Mouse (Mus musculus) granulocyte monocyte progenitor cell, adult 5-6 weeks (primary cell): ENCODE results near the gene Gm3488. TPM values are rescaled to one million over a fixed set of nuclear protein-coding genes. Genes with fewer than 3 reads are reported as not detected.
"Not testable (repeated sequence)": the region's sequence is repeated elsewhere in the genome, so short reads cannot be mapped to it uniquely, and the experiment has no call there.

ENCODE experiments used
- ATAC-seq: replicated peaks from 2 replicates; pipeline ENCODE4 v1.8.0; 2016; ENCODE audit warnings: mild to moderate bottlenecking, moderate TSS enrichment, inconsistent platforms; ENCODE audit not compliant: poor library complexity, severe bottlenecking
- total RNA-seq, 2 experiments: library from RNA; stranded (forward) in 1 of 2; stranded (reverse) in 1 of 2; fragments of 200-712, 200-1000 nt in 1 of 2; fragments of >200 nt in 1 of 2; fragmentation: Nextera tagmentation in 1 of 2; gene quantifications; 2 replicates each; pipeline ENCODE4 v1.2.3; 2014 to 2017

The Gm3488 gene
- total RNA-seq (2014; fragmentation: Nextera tagmentation) (0.37 TPM in 1 of 2 replicates, not detected in the other), total RNA-seq (2017) (not detected in 2 replicates)

DNA sequence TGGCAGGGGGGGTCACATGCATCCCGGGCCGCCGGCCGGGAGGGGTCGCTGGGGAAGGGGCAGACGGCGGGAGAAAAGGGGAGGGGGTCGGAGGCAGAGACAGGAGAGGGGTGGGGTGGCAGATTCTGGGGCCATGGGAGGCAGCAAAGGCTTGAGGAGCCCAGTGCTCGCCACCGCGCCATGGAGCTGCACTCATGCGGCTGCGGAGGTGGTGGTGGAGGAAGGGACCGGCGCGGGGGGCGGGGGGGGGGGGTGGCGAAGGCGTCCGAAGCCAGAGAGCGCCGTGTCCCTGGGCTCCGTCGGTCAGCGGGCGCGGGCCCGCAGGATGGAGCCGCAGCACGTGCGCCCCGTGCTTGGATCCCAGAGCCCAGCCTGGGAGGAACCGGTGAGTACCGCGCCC lies at the start of gene Gm3488:
Gene Gm3488 (plus strand): TSS at position 301 of the 400 bp plus-strand sequence.
- ATAC-seq = not testable (repeated sequence)

GRCm38 (mm10) chr14:5455367-5455766 lies 46.1 kb upstream of the Gm3488 start, which contains the start of gene Gm3194:
Gene Gm3194 (minus strand): TSS chr14:5455467.
- ATAC-seq = not testable (repeated sequence)

DNA sequence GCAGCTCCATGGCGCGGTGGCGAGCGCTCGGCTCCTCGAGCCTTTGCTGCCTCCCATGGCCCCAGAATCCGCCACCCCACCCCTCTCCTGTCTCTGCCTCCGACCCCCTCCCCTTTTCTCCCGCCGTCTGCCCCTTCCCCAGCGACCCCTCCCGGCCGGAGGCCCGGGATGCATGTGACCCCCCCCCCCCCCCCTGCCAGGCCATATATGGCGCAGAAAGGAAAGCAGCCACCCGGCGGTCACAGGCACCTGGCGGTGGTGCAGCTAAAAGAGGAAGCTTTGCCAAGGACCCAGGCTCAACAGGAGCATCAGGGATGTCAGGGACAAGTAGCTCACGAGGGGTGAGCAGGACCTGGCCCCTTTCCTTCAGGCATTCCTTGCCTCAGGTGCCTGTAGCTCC lies 41.0 kb upstream of the Gm3488 start:
- ATAC-seq = not testable (repeated sequence)

- ATAC-seq = not testable (repeated sequence)
Measured at GRCm38 (mm10) chr14:5477730-5478129, 23.7 kb upstream of the Gm3488 start, which contains the start of gene Gm8246. Gene Gm8246 (minus strand): TSS chr14:5477830.

DNA sequence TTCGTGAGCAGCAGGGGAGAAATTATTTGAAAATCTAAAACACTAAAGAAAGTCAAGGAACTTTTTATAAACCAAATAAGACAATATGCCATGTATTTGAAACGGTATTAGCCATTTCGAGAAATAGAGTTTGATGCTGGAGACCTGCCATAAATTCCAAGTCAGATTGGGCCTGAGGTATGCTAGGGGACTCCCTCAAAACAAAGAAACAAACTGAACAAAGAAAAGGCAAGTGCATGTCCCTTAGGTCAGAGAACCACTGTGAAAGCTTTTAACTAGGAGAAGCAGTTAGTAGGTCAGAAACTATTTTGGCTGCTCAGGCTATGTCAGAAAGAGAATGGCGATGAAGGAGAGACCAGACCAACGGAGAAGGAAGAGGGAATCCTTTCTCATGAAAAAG lies 17.6 kb upstream of the Gm3488 start, which contains the start of gene Gm3187:
Gene Gm3187 (plus strand): TSS at position 301 of the 400 bp plus-strand sequence.
- ATAC-seq = not testable (repeated sequence)

DNA sequence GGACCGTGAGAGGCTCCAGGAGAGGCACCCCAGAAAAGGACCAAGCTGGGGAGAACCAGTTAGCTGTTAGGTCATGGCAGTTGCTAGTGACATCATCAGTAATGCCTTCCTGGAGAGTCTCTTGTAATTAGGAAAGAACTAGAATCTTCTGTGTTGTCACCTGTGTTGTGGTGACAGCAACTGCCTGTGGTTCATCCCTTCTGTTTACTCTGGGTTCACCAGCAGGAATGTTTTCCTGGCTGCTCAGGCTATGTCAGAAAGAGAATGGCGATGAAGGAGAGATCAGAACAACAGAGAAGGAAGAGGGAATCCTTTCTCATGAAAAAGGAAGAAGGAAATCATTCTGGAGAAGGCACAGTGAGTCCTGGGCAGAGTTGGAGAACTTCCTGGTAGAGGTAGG lies 36.7 kb downstream of the Gm3488 start, which contains the start of gene Gm3532:
Gene Gm3532 (plus strand): TSS at position 301 of the 400 bp plus-strand sequence.
- ATAC-seq = not testable (repeated sequence)

Other genes starting within 250 kb of the Gm3488 start
- not detected in 2 replicates for gene Gm3526, start 241.1 kb upstream of the Gm3488 start, total RNA-seq (2014; fragmentation: Nextera tagmentation)
- gene Gm3526, start 241.1 kb upstream of the Gm3488 start, total RNA-seq (2017) = not detected in 2 replicates
- gene Gm3542, start 166.7 kb upstream of the Gm3488 start, total RNA-seq (2014; fragmentation: Nextera tagmentation) = not detected in 2 replicates
- not detected in 2 replicates for gene Gm3542, start 166.7 kb upstream of the Gm3488 start, total RNA-seq (2017)
- gene Gm3500, start 112.6 kb upstream of the Gm3488 start, total RNA-seq (2014; fragmentation: Nextera tagmentation) = 1.3 TPM in 1 of 2 replicates, not detected in the other
- not detected in 2 replicates for gene Gm3500, start 112.6 kb upstream of the Gm3488 start, total RNA-seq (2017)
- gene Gm3194, start 46.2 kb upstream of the Gm3488 start, total RNA-seq (2014; fragmentation: Nextera tagmentation) = 1.6 TPM in 1 of 2 replicates, not detected in the other
- 0.21 and 0.43 TPM in 2 replicates for gene Gm3194, start 46.2 kb upstream of the Gm3488 start, total RNA-seq (2017)
- not detected in 2 replicates for gene Gm8246, start 23.8 kb upstream of the Gm3488 start, total RNA-seq (2014; fragmentation: Nextera tagmentation)
- gene Gm8246, start 23.8 kb upstream of the Gm3488 start, total RNA-seq (2017) = not detected in 2 replicates
- not detected in 2 replicates for gene Gm3187, start 17.5 kb upstream of the Gm3488 start, total RNA-seq (2014; fragmentation: Nextera tagmentation)
- not detected in 2 replicates for gene Gm3187, start 17.5 kb upstream of the Gm3488 start, total RNA-seq (2017)
- gene Gm3532, start 36.8 kb downstream of the Gm3488 start, total RNA-seq (2014; fragmentation: Nextera tagmentation) = not detected in 2 replicates
- gene Gm3532, start 36.8 kb downstream of the Gm3488 start, total RNA-seq (2017) = not detected in 2 replicates
- gene Gm8265, start 131.4 kb downstream of the Gm3488 start, total RNA-seq (2014; fragmentation: Nextera tagmentation) = not detected in 2 replicates
- not detected in 2 replicates for gene Gm8265, start 131.4 kb downstream of the Gm3488 start, total RNA-seq (2017)
- not detected in 2 replicates for gene Gm9603, start 185.8 kb downstream of the Gm3488 start, total RNA-seq (2014; fragmentation: Nextera tagmentation)
- not detected in 2 replicates for gene Gm9603, start 185.8 kb downstream of the Gm3488 start, total RNA-seq (2017)
- gene Gm3373, start 239.9 kb downstream of the Gm3488 start, total RNA-seq (2014; fragmentation: Nextera tagmentation) = 1.3 TPM in 1 of 2 replicates, not detected in the other
- gene Gm3373, start 239.9 kb downstream of the Gm3488 start, total RNA-seq (2017) = 0.99 TPM in 1 of 2 replicates, not detected in the other